Mouse (Mus musculus): Measurements from ENCODE around the gene Rps6.

DNA sequence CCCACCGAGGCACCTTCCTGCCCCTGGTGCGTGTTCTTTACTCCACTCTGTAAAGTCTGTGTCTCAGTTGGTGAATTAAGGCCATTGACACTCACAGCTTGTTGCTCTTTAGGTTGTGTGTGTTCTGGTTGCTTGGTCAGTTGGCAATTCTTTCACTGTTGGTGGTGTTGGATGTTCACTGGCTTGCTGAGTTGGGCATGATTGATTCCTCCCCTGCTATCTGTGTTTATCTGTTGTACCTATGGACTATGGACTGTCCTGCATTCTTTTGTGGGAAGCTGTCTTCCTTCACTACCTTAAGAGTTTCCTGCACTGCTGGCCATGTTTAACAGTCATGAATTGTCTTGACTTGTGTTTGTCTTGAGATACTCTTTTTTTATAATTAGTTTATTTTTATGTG lies 25.3 kb downstream of the Rps6 start:
- TF ChIP-seq CTCF (conservative IDR thresholded peaks at IDR 0.05; ENCODE audit: low read length), result no peak
- TF ChIP-seq POU5F1 (IDR thresholded peaks at IDR 0.05; ENCODE audit: borderline replicate concordance, low read length), result no peak

All from E14TG2a.4 (cell line).